Mouse (Mus musculus) liver, embryonic 14.5 days (tissue): ENCODE results near the gene Lin52.

Source experiments
- CTCF ChIP-seq: IDR thresholded peaks from 2 replicates; pipeline ENCODE4 v1.5.1; 2016; ENCODE audit warnings: antibody characterized with exemption, low read depth, control low read depth
- EP300 ChIP-seq: IDR thresholded peaks from 2 replicates; pipeline ENCODE4 v1.6.1; 2016; ENCODE audit warnings: antibody characterized with exemption, low read depth

DNA sequence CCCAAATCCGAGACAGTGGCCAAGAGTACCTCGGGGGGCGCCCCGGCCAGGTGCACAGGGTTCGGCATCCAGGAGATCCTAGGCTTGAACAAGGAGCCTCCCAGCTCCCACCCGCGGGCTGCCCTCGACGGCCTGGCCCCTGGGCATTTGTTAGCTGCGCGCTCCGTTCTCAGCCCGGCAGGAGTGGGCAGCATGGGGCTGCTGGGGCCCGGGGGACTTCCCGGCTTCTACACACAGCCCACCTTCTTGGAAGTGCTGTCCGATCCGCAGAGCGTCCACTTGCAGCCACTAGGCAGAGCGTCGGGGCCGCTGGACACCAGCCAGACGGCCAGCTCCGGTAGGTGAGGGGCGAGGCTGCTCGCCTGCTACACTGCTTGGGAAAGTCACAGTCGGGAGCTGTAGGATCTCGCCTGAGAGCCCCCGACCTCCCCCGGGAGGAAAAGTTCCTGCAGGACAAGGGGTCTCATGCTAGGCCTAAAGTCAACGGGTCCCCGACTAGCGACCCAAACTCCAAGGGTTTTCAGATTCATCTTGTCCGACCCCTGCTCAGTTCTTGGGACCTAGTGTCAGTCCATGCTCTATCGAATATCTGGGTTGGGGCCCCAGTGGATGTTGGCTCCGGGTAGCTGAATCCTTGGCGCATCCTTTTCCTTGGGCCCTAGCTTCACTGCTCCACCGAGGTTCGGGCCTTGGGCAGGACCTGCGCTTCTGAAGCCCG is 118.9 kb downstream of the Lin52 start:
- no peak for TF ChIP-seq EP300
- TF ChIP-seq CTCF: no peak
